Mouse (Mus musculus): Measurements from ENCODE around the gene Tmem40. TPM values are rescaled to one million over a fixed set of nuclear protein-coding genes. Genes with fewer than 3 reads are reported as not detected.

Gene Tmem40
- polyA plus RNA-seq, 1 experiment from 2014 or later = 34.2 TPM

- 85% methylated on average over 21 of the region's 21 CpGs for WGBS
- Histone ChIP-seq H3K9ac (ENCODE audit: low read length) (no peak overlapping the region), H3K4me2 (ENCODE audit: low read depth, low read length) (no peak overlapping the region), H3K4me1 (ENCODE audit: control insufficient read depth, insufficient read depth, low read length) (no peaks in the 10 kb centered on the region), H3K4me3 (replicated peaks; ENCODE audit: low read length) (no peak overlapping the region), H3K9me3 (replicated peaks; ENCODE audit: control insufficient read depth, low read length) (no peaks in the 10 kb centered on the region), H3K27ac (ENCODE audit: low read length) (no peak overlapping the region), H3K36me3 (ENCODE audit: control insufficient read depth, insufficient read depth, low read length) (peaks cover 4% of the 10 kb centered on the region), H3K27me3 (ENCODE audit: control insufficient read depth, insufficient read depth, low read length) (no peaks in the 10 kb centered on the region)
- no peak for ATAC-seq (ENCODE audit: insufficient read depth, low FRiP score)
These were observed 30.5 kb upstream of the Tmem40 start for GRCm38 (mm10) chr6:115792691-115793215.

- ATAC-seq (ENCODE audit: insufficient read depth, low FRiP score) = peak; percentile 59; the same call in 1 of the 2 replicates
- Histone ChIP-seq H3K27ac (ENCODE audit: low read length) (no peak overlapping the region), H3K9ac (ENCODE audit: low read length) (no peak overlapping the region), H3K4me1 (ENCODE audit: control insufficient read depth, insufficient read depth, low read length) (no peaks in the 10 kb centered on the region), H3K4me3 (replicated peaks; ENCODE audit: low read length) (no peak overlapping the region), H3K4me2 (ENCODE audit: low read depth, low read length) (no peak overlapping the region), H3K27me3 (ENCODE audit: control insufficient read depth, insufficient read depth, low read length) (no peaks in the 10 kb centered on the region), H3K36me3 (ENCODE audit: control insufficient read depth, insufficient read depth, low read length) (peaks cover 7% of the 10 kb centered on the region), H3K9me3 (replicated peaks; ENCODE audit: control insufficient read depth, low read length) (no peaks in the 10 kb centered on the region)
- WGBS = 76% methylated on average over 34 of the region's 34 CpGs
These were observed 29.9 kb upstream of the Tmem40 start for GRCm38 (mm10) chr6:115791842-115792686.

GRCm38 (mm10) chr6:115791016-115791415, 28.8 kb upstream of the Tmem40 start:
- Histone ChIP-seq H3K9me3 (replicated peaks; ENCODE audit: control insufficient read depth, low read length) (no peaks in the 10 kb centered on the region), H3K27me3 (ENCODE audit: control insufficient read depth, insufficient read depth, low read length) (no peaks in the 10 kb centered on the region), H3K9ac (ENCODE audit: low read length) (no peak overlapping the region), H3K27ac (ENCODE audit: low read length) (no peak overlapping the region), H3K4me3 (replicated peaks; ENCODE audit: low read length) (no peak overlapping the region), H3K4me2 (ENCODE audit: low read depth, low read length) (no peak overlapping the region), H3K36me3 (ENCODE audit: control insufficient read depth, insufficient read depth, low read length) (peaks cover 10% of the 10 kb centered on the region), H3K4me1 (ENCODE audit: control insufficient read depth, insufficient read depth, low read length) (no peaks in the 10 kb centered on the region)
- WGBS = 86% methylated on average over 10 of the region's 10 CpGs
- no peak for ATAC-seq (ENCODE audit: insufficient read depth, low FRiP score)

GRCm38 (mm10) chr6:115782781-115783180, 20.6 kb upstream of the Tmem40 start:
- Histone ChIP-seq H3K4me3 (replicated peaks; ENCODE audit: low read length) (no peak overlapping the region), H3K27me3 (ENCODE audit: control insufficient read depth, insufficient read depth, low read length) (no peaks in the 10 kb centered on the region), H3K4me1 (ENCODE audit: control insufficient read depth, insufficient read depth, low read length) (no peaks in the 10 kb centered on the region), H3K9ac (ENCODE audit: low read length) (no peak overlapping the region), H3K4me2 (ENCODE audit: low read depth, low read length) (no peak overlapping the region), H3K9me3 (replicated peaks; ENCODE audit: control insufficient read depth, low read length) (no peaks in the 10 kb centered on the region), H3K36me3 (ENCODE audit: control insufficient read depth, insufficient read depth, low read length) (peaks cover 10% of the 10 kb centered on the region; the same call in 1 of the 2 replicates), H3K27ac (ENCODE audit: low read length) (no peak overlapping the region)
- 84% methylated on average over 3 of the region's 3 CpGs for WGBS
- no peak for ATAC-seq (ENCODE audit: insufficient read depth, low FRiP score)

- H3K27ac ChIP-seq (ENCODE audit: low read length) = no peak overlapping the region
- 21% methylated on average over 9 of the region's 9 CpGs for WGBS
- peak overlapping the region; percentile 75 for H3K4me2 ChIP-seq (ENCODE audit: low read depth, low read length)
- no peak for ATAC-seq (ENCODE audit: insufficient read depth, low FRiP score)
- peak overlapping the region; percentile 81 for H3K4me3 ChIP-seq (replicated peaks; ENCODE audit: low read length)
- no peaks in the 10 kb centered on the region for H3K27me3 ChIP-seq (ENCODE audit: control insufficient read depth, insufficient read depth, low read length)
- peak overlapping the region; percentile 4; the same call in 1 of the 2 replicates for H3K9ac ChIP-seq (ENCODE audit: low read length)
- H3K36me3 ChIP-seq (ENCODE audit: control insufficient read depth, insufficient read depth, low read length) = peaks cover 2% of the 10 kb centered on the region; the same call in 1 of the 2 replicates
- no peaks in the 10 kb centered on the region for H3K9me3 ChIP-seq (replicated peaks; ENCODE audit: control insufficient read depth, low read length)
- H3K4me1 ChIP-seq (ENCODE audit: control insufficient read depth, insufficient read depth, low read length) = peaks cover 14% of the 10 kb centered on the region
These were observed 14.2 kb upstream of the Tmem40 start for GRCm38 (mm10) chr6:115776363-115776762.

- 0 out of 2 replicates have a peak, but pooled peaks have one; percentile 18 for ATAC-seq (ENCODE audit: insufficient read depth, low FRiP score)
- Histone ChIP-seq H3K4me2 (ENCODE audit: low read depth, low read length) (peak overlapping the region; percentile 75), H3K4me3 (replicated peaks; ENCODE audit: low read length) (peak overlapping the region; percentile 81), H3K27ac (ENCODE audit: low read length) (no peak overlapping the region), H3K9me3 (replicated peaks; ENCODE audit: control insufficient read depth, low read length) (no peaks in the 10 kb centered on the region), H3K36me3 (ENCODE audit: control insufficient read depth, insufficient read depth, low read length) (no peaks in the 10 kb centered on the region; the same call in 1 of the 2 replicates), H3K9ac (ENCODE audit: low read length) (peak overlapping the region; percentile 87), H3K4me1 (ENCODE audit: control insufficient read depth, insufficient read depth, low read length) (peaks cover 14% of the 10 kb centered on the region), H3K27me3 (ENCODE audit: control insufficient read depth, insufficient read depth, low read length) (no peaks in the 10 kb centered on the region)
- 45% methylated on average over 3 of the region's 3 CpGs for WGBS
These were observed 13.6 kb upstream of the Tmem40 start for GRCm38 (mm10) chr6:115775838-115776237.

- Histone ChIP-seq H3K27ac (ENCODE audit: low read length) (peak within 1 kb of the TSS; percentile 59), H3K9ac (ENCODE audit: low read length) (peak within 1 kb of the TSS; percentile 87), H3K4me1 (ENCODE audit: control insufficient read depth, insufficient read depth, low read length) (peaks cover 14% of the 10 kb centered on the region), H3K4me3 (replicated peaks; ENCODE audit: low read length) (peak within 1 kb of the TSS; percentile 81), H3K4me2 (ENCODE audit: low read depth, low read length) (peak within 1 kb of the TSS; percentile 75), H3K9me3 (replicated peaks; ENCODE audit: control insufficient read depth, low read length) (no peaks in the 10 kb centered on the region), H3K36me3 (ENCODE audit: control insufficient read depth, insufficient read depth, low read length) (no peaks in the 10 kb centered on the region; the same call in 1 of the 2 replicates), H3K27me3 (ENCODE audit: control insufficient read depth, insufficient read depth, low read length) (no peaks in the 10 kb centered on the region)
- under 1% methylated on average over 22 of the region's 28 CpGs for WGBS
- ATAC-seq (ENCODE audit: insufficient read depth, low FRiP score) = peak; percentile 84; the same call in 1 of the 2 replicates
These were observed 12.3 kb upstream of the Tmem40 start, which contains the start of gene Cand2 for GRCm38 (mm10) chr6:115774501-115774921. Gene Cand2 (plus strand): TSS chr6:115774538.

- Histone ChIP-seq H3K36me3 (ENCODE audit: control insufficient read depth, insufficient read depth, low read length) (no peaks in the 10 kb centered on the region), H3K27me3 (ENCODE audit: control insufficient read depth, insufficient read depth, low read length) (no peaks in the 10 kb centered on the region), H3K9ac (ENCODE audit: low read length) (peak overlapping the region; percentile 67), H3K9me3 (replicated peaks; ENCODE audit: control insufficient read depth, low read length) (no peaks in the 10 kb centered on the region), H3K4me3 (replicated peaks; ENCODE audit: low read length) (peak overlapping the region; percentile 81), H3K4me1 (ENCODE audit: control insufficient read depth, insufficient read depth, low read length) (peaks cover 14% of the 10 kb centered on the region), H3K4me2 (ENCODE audit: low read depth, low read length) (peak overlapping the region; percentile 75), H3K27ac (ENCODE audit: low read length) (no peak overlapping the region)
- ATAC-seq (ENCODE audit: insufficient read depth, low FRiP score) = 0 out of 2 replicates have a peak, but pooled peaks have one; percentile 67
- WGBS = 1% methylated on average over 14 of the region's 14 CpGs
These were observed 11.8 kb upstream of the Tmem40 start for GRCm38 (mm10) chr6:115773966-115774413.

GRCm38 (mm10) chr6:115772604-115773003, 10.4 kb upstream of the Tmem40 start:
- no peaks in the 10 kb centered on the region for H3K27me3 ChIP-seq (ENCODE audit: control insufficient read depth, insufficient read depth, low read length)
- H3K27ac ChIP-seq (ENCODE audit: low read length) = no peak overlapping the region
- H3K4me1 ChIP-seq (ENCODE audit: control insufficient read depth, insufficient read depth, low read length) = peaks cover 14% of the 10 kb centered on the region
- H3K9ac ChIP-seq (ENCODE audit: low read length) = no peak overlapping the region
- H3K4me3 ChIP-seq (replicated peaks; ENCODE audit: low read length) = no peak overlapping the region
- no peak for ATAC-seq (ENCODE audit: insufficient read depth, low FRiP score)
- H3K9me3 ChIP-seq (replicated peaks; ENCODE audit: control insufficient read depth, low read length) = no peaks in the 10 kb centered on the region
- no peak overlapping the region for H3K4me2 ChIP-seq (ENCODE audit: low read depth, low read length)
- 89% methylated on average over 1 of the region's 1 CpGs for WGBS
- no peaks in the 10 kb centered on the region for H3K36me3 ChIP-seq (ENCODE audit: control insufficient read depth, insufficient read depth, low read length)
